Mouse (Mus musculus) stomach, postnatal 0 days (tissue): ENCODE data around the gene Tns4. TPM values are rescaled to one million over a fixed set of nuclear protein-coding genes. Genes with fewer than 3 reads are reported as not detected.

Experiments
- ATAC-seq: fragments of 200-750 bp; cut with Nextera tagmentation; 2 replicates; pipeline ENCODE4 v1.8.0; 2017; ENCODE audit not compliant: low FRiP score, low TSS enrichment
- DNase-seq: peaks from one replicate; pipeline ENCODE4 v3.0.0-alpha.2; 2016; ENCODE audit warnings: low spot score
- H3K27ac ChIP-seq: fragments of 300-500 bp; sonication (generic); replicated peaks from 2 replicates; pipeline ENCODE4 v1.5.1; 2014; ENCODE audit warnings: mild to moderate bottlenecking, control low read depth
- H3K27me3 ChIP-seq: fragments of 300-500 bp; sonication (generic); 2 replicates; pipeline ENCODE4 v1.6.1; 2014; ENCODE audit warnings: low read length; ENCODE audit not compliant: control insufficient read depth, insufficient read depth
- H3K36me3 ChIP-seq: fragments of 300-500 bp; sonication (generic); 2 replicates; pipeline ENCODE4 v1.6.1; 2014; ENCODE audit warnings: low read length, mixed read lengths; ENCODE audit not compliant: control insufficient read depth, insufficient read depth
- H3K4me1 ChIP-seq: fragments of 300-500 bp; sonication (generic); replicated peaks from 2 replicates; pipeline ENCODE4 v1.6.1; 2014; ENCODE audit warnings: antibody characterized with exemption; ENCODE audit not compliant: control insufficient read depth, insufficient read depth
- H3K4me2 ChIP-seq: fragments of 300-500 bp; sonication (generic); replicated peaks from 2 replicates; pipeline ENCODE4 v1.6.1; 2014; ENCODE audit warnings: low read depth, mild to moderate bottlenecking, control low read depth, moderate library complexity
- H3K4me3 ChIP-seq: fragments of 300-500 bp; sonication (generic); 2 replicates; pipeline ENCODE4 v1.5.1; 2014; ENCODE audit warnings: low read depth, low read length, control low read depth
- H3K9ac ChIP-seq: fragments of 300-500 bp; sonication (generic); 2 replicates; pipeline ENCODE4 v1.6.1; 2014; ENCODE audit warnings: mild to moderate bottlenecking, low read length, control low read depth, mixed read lengths
- H3K9me3 ChIP-seq: fragments of 300-500 bp; sonication (generic); 2 replicates; pipeline ENCODE4 v1.6.1; 2016; ENCODE audit warnings: low read length; ENCODE audit not compliant: control insufficient read depth
- CTCF ChIP-seq: IDR thresholded peaks from 2 replicates; pipeline ENCODE4 v1.5.1; 2016; ENCODE audit warnings: antibody characterized with exemption, low read depth, mild to moderate bottlenecking, moderate library complexity
- EP300 ChIP-seq: optimal IDR thresholded peaks from 2 replicates; pipeline ENCODE3; 2016; ENCODE audit warnings: antibody characterized with exemption
- WGBS: fragments of 180-500 bp; shearing (Covaris S2); extraction: QIAGEN DNeasy Blood & Tissue Kit; methylation state at CpG from one replicate; pipeline ENCODE4 v1.1.7; 2014; 5-methylcytosine and 5-hydroxymethylcytosine counted together
- polyA plus RNA-seq: library from polyadenylated mRNA; unstranded; fragments of >200 nt; fragmentation: Nextera tagmentation; extraction: Ambion mirVana; gene quantifications from 2 replicates; pipeline ENCODE4 v1.2.1, GENCODE M21; 2015

Gene Tns4
- polyA plus RNA-seq, 1 experiment from 2014 or later = 0.82 TPM

DNA sequence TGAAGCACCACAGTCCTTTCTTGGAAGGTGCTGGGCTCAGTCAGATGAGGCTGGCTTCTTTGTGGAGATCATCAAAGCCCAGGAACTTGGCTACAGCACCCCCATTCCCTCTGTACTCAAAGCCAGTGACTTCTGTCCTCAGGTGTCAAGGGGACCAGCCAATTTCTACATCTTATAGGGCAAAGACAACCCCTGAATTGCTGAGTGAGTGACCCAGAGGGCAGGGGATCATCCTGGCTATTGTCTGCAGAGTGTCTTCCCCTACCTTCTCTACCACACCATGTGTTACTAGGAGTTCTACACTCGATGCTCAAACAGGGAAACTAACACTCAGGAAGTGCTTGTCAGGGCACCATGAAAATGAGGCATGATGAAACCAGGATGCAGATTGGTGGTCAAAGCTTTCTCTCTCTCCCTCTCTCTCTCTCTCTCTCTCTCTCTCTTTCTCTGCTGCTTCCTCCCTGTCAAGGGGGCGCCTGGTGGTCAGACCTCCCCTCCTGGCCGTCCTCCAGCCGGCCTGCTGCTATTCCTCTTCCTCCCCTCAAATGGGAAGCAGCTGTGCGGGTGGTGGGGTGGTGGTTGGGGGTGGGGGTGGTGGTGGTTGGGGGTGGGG, 44.3 kb upstream of the Tns4 start:
- TF ChIP-seq CTCF (no peak), EP300 (no peak)
- ATAC-seq = no peak
- Histone ChIP-seq H3K27me3 (no peaks in the 10 kb centered on the region), H3K4me3 (no peak overlapping the region), H3K4me2 (no peak overlapping the region), H3K36me3 (no peaks in the 10 kb centered on the region), H3K4me1 (no peaks in the 10 kb centered on the region; the same call in 1 of the 2 replicates), H3K9me3 (no peaks in the 10 kb centered on the region), H3K27ac (0 out of 2 replicates have a peak overlapping the region, but pooled peaks have one; percentile 6), H3K9ac (no peak overlapping the region)
- WGBS = 52% methylated on average over 5 of the region's 5 CpGs
- no peak for DNase-seq

DNA sequence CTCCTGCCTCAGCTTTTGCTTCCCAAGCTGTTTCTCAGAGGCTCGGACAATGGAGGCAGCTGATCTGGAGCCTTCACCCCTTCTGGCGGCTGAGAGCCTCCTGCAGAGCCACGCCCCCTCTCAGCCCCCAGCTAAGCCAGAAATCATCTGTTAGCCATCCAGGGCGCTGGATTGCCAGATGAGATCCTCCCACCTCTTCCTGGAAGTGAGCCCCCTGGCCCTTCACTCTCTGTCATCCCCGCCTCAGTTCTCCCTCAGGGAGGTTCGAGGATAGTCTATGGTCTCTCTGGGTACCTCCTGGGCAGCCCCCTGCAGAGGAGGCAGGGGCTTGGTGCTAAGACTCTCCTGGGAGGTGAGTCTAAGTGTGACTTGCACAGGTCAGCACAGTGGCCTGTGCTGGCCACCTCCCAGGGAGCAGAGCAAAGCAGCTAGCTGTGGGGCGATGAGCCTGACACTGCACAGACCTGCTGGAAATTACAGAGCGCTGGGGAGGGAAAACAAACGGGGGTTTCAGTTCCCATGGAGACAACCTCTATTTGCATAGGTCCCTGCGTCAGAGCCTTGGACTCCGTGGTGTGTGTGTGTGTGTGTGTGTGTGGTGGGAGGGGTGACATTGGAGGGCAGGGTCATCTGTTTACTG, 43.1 kb upstream of the Tns4 start:
- 10% methylated on average over 11 of the region's 11 CpGs for WGBS
- H3K4me3 ChIP-seq = no peak overlapping the region
- no peaks in the 10 kb centered on the region for H3K36me3 ChIP-seq
- peak; percentile 58; the same call in 1 of the 2 replicates for ATAC-seq
- peak; percentile 59 for DNase-seq
- no peaks in the 10 kb centered on the region for H3K27me3 ChIP-seq
- TF ChIP-seq CTCF = no peak
- no peak for TF ChIP-seq EP300
- H3K27ac ChIP-seq = 0 out of 2 replicates have a peak overlapping the region, but pooled peaks have one; percentile 24
- H3K9ac ChIP-seq = peak overlapping the region; percentile 35; the same call in 1 of the 2 replicates
- H3K4me1 ChIP-seq = no peaks in the 10 kb centered on the region; the same call in 1 of the 2 replicates
- H3K9me3 ChIP-seq = no peaks in the 10 kb centered on the region
- peak overlapping the region; percentile 23; the same call in 1 of the 2 replicates for H3K4me2 ChIP-seq

DNA sequence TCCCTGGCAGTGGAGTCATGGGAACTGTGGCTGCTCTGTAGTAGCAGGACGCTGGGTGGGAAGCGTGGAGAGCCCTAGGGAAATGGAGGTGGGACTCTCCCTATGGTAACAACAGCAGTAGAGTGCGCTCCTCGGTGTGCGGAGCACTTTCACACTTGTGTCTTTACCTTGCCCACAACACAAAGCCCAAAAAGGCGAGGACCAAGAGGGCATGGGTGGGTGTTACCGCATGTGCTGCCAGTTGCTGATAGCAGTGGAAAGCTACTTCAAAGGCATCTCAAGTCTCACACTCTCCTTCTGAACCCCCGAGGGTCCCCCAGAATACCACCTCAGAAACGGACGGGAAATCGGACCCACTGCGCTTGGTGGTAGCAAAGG, 42.3 kb upstream of the Tns4 start:
- Histone ChIP-seq H3K36me3 (no peaks in the 10 kb centered on the region), H3K4me3 (no peak overlapping the region), H3K9ac (no peak overlapping the region), H3K4me1 (peaks cover 3% of the 10 kb centered on the region; the same call in 1 of the 2 replicates), H3K27ac (no peak overlapping the region), H3K4me2 (0 out of 2 replicates have a peak overlapping the region, but pooled peaks have one; percentile 23), H3K9me3 (no peaks in the 10 kb centered on the region), H3K27me3 (no peaks in the 10 kb centered on the region)
- no peak for DNase-seq
- TF ChIP-seq EP300 (no peak), CTCF (no peak)
- 47% methylated on average over 12 of the region's 12 CpGs for WGBS
- no peak for ATAC-seq

DNA sequence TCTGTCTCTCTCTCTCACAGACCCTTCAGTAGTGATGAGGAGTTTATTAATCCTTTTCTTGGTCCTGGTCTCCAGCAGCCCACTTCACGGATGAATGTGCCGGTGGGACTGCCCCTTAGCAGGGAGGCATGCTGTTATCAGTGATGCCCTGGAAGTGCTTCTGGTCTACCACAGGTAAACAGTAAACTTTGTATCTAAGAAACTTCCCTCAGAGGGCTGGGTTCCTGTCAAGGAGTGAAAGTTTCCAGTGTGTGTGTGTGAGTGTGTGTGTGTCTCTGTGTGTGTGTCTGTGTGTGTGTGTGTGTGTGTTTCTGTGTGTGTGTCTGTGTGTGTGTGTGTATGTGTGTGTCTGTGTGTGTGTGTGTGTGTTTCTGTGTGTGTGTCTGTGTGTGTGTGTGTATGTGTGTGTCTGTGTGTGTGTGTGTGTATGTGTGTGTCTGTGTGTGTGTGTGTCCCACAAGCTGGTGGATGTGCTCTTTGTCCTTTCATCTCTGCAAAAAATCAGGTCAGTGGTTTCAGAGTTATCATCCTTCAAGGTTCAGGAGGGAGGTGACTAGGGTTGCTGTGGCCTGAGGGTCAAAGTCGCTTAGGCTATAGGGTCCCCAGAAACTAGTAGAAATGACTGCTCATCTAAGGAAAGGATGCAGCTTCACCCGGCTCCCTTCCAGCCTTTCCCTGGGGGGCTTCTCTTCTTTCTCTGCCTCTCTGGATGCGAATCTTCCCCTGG, 41.8 kb upstream of the Tns4 start:
- Histone ChIP-seq H3K9ac (no peak overlapping the region), H3K36me3 (no peaks in the 10 kb centered on the region), H3K4me3 (no peak overlapping the region), H3K4me1 (peaks cover 3% of the 10 kb centered on the region; the same call in 1 of the 2 replicates), H3K4me2 (no peak overlapping the region), H3K27me3 (no peaks in the 10 kb centered on the region), H3K27ac (no peak overlapping the region), H3K9me3 (no peaks in the 10 kb centered on the region)
- DNase-seq (no peak), ATAC-seq (no peak)
- 73% methylated on average over 5 of the region's 5 CpGs for WGBS
- no peak for TF ChIP-seq CTCF
- no peak for TF ChIP-seq EP300

DNA sequence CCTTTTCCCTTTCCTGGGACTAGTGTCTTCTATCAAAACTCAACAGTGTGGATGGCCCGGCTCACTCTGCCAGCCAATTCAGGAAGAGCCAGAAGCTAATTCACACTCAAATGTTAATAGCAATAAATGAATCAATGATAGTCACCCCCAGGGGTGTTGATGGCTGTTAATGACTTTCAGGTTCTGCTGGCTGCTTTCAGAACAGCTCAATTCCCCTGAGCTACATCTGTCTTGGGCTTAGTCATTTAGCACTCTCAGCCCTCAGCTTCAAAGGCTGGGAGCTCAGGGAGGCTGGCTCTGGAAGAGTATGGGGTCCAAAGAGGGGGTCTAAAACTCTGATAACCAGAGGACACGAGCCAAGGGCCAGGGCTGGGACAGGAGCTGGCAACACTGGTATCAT, 40.2 kb upstream of the Tns4 start:
- Histone ChIP-seq H3K4me2 (no peak overlapping the region), H3K27me3 (no peaks in the 10 kb centered on the region), H3K9ac (no peak overlapping the region), H3K9me3 (no peaks in the 10 kb centered on the region), H3K4me1 (peaks cover 3% of the 10 kb centered on the region; the same call in 1 of the 2 replicates), H3K36me3 (no peaks in the 10 kb centered on the region), H3K4me3 (no peak overlapping the region), H3K27ac (no peak overlapping the region)
- TF ChIP-seq CTCF (no peak), EP300 (no peak)
- no peak for ATAC-seq
- 59% methylated on average over 2 of the region's 2 CpGs for WGBS
- no peak for DNase-seq
